Mouse (Mus musculus) adrenal gland (tissue): Measurements from ENCODE around the gene Zfp488.

ENCODE experiments used
- intact Hi-C: fragments of 180-260 bp; cut with DNase I; formaldehyde crosslinking; loops from one replicate; pipeline ENCODE4 v1.15.1; 2025

Gene Zfp488

DNA sequence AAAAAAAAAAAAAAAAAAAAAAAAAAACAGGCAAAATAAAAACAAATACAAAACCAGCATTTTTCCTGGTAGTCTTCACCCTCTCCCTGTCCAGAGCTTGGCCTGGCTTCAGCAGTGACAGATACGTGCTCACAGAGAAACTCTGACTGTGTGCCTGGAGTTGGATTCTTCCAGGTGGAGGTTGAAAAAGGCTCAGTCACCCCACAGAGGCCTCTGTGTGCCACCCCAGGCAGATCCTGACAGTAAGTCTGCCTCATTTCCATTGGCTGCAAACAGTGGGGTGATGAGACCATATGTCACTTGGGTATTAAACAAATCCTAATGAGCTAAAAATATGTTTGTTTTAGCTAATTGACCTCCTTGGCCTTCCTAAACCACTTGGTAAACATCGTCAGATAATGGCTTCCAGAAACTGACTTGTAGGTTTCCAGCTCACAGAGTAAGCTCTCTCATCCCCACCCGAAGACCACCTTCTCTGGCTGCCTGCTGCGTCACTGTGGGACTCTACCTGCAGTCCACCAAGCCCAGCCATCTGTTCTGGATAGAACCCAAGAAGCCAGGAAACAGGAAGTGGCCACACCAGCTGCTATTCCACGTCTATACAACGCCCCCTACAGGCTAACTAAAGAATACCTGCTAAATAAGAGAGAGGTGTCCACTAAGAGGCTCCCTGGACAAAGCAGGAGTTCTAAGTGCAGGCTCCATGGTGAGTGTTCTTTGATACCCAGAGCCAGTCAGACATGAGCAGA, 26.2 kb downstream of the Zfp488 start:
- intact Hi-C loops: loop anchor here (10.0 kb wide), 1 partner anchor 152 kb away; the partner anchor contains the start of gene A630023A22Rik

DNA sequence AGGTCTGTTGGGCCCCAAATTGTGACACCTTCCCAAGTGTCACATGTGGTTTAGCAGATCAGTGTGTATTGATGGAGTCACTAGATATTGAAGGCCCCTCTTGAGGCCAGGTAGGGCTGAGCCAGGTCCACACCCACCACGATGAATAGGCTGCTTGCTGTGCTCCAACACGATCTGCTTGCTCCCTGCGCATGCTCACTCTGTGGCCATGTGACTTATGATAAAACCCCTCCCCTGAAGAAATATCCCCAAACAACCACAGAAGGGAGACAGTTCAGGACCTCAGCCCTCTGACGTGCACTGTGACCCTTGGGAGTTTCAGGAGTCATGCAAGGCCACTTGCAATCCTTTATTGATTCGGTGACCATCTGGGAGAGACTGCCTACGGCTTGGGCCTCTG, 32.4 kb downstream of the Zfp488 start:
- intact Hi-C loops: no loop called here

DNA sequence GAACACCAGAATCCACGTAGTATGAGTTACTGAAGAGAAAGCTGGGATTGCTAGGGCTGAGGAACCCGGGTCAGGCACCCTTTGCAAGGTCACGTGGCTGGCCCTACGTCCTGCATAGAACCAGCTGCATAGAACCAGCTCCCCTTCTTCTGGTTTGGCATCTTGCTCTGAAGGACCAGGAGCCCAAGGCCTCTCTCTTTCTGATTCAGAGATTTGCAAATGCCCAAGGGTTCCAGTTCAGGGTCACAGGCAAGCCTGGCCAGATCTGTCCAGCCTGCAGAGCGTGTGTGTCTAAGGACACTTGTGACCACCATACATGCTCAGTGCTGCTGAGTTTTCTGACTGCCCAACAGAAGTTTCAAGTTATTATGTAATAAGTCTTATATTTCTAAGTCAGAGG, 36.3 kb downstream of the Zfp488 start:
- intact Hi-C loops: no loop called here

DNA sequence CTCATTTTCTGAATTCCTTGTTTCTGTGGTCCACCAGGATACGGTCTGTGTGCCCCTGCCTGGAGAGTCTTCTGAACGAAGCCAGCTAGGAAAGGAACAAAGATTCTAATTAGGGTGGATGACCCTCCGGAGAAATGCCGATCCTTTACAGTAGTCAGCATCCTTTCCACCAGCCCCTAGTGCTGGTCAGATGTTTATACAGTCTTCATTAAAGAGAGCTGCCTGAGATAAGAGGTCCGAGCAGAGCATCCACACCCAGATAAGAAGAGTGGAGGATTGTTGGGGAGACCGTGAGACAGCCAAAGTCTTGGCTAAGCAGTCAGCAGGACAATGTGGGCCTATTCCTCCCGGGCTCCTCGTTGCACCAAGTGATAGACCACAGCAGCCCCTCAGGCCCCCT, 37.8 kb downstream of the Zfp488 start, which contains the start of gene Gdf2:
Gdf2 (plus strand) TSS at position 301 of the 400 bp plus-strand sequence.
- intact Hi-C loops: no loop called here

DNA sequence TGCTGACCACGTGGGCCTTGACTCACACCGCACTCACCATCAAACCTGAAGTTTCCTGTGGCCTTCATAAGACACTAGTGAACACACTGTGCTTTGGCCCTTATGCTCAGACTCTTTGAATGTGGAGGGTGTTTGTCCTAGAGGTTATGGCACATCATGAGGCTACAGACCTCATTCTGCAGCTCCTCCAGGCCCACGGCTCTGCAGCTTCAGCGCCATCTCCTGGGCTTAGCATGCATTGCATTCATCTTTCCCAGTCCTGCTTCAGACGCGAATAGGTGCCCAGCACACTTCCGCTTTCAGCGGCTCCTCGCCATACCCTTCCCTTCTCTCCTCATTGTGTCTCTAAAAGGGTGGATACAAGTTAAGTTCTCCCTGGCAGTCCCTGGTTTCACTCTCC, 39.4 kb downstream of the Zfp488 start:
- intact Hi-C loops: loop anchor here (2.0 kb wide), 1 partner anchor 244 kb away; no protein-coding TSS in a partner anchor

DNA sequence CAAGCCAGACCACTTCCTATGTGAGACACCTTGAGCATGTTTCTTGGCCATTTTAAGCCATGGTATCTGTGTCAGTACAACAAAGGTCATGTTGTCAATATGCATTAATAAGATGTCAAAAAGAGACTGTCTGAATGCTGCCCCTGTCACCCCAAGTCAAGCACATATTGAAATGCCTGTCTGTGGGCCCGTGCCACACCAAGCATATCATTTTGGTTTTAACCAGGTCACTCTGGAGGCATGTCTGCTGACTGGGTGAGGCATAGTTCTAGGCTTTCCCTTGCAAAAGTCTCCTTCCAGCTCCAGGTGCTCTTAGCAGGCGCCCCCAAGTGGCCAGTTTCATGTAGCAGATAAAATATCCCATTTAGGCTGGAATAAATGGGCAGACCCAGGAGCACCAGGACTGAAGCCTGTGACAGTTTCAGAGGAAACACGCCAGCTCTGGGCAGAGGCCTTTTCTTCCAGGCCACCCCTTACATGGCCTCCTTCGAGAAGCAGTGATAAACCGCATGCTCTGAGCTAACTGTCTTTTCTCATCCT, 44.7 kb downstream of the Zfp488 start:
- intact Hi-C loops: loop anchor here (2.0 to 5.0 kb wide), 2 partner anchors 102 to 261 kb away; no protein-coding TSS in a partner anchor

DNA sequence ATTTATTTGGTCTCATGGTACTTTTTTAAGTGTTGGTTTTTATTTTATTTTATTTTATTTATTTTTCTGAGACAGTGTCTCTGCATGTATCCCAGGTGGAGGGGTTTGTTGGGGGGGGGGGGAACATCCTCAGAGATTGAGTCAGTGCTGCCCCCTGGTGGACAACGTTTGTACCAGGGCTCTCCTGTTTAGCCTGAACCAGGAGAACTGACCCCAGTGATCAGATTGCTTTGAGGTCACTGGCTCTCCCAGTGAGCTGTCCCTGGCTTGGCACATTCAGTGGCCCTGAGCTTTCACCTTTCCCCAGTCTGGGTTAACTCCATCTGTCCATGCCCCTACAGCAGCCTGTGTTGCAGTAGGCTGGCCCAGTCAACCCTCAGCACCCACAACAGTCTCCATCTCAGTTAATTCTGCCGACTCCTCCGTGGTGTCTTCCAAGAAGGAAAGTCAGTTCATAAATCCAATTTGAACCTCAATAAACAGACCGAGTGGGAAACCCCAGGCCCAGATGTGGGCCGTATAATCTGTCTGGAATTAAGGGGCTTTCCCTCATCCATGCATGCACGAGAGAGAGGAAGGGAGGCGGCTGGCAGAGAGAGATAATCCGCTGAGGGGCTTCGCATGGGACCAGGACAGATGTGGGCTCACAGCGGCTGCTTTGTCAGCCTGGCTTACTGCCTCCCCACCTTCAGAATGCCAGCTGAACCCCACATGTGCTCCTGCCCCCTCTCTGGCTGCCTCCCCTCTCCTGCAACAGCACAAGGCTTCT, 45.4 kb downstream of the Zfp488 start:
- intact Hi-C loops: loop anchor here (2.0 to 5.0 kb wide), 2 partner anchors 101 to 260 kb away; no protein-coding TSS in a partner anchor

DNA sequence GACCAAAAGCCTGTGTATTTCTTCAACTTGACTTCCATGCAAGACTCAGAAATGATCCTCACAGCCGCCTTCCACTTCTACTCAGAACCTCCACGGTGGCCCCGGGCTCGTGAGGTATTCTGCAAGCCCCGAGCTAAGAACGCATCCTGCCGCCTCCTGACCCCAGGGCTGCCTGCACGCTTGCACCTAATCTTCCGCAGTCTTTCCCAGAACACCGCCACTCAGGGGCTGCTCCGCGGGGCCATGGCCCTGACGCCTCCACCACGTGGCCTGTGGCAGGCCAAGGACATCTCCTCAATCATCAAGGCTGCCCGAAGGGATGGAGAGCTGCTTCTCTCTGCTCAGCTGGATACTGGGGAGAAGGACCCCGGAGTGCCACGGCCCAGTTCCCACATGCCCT, 46.7 kb downstream of the Zfp488 start:
- intact Hi-C loops: loop anchor here (2.0 to 5.0 kb wide), 2 partner anchors 100 to 259 kb away; no protein-coding TSS in a partner anchor

DNA sequence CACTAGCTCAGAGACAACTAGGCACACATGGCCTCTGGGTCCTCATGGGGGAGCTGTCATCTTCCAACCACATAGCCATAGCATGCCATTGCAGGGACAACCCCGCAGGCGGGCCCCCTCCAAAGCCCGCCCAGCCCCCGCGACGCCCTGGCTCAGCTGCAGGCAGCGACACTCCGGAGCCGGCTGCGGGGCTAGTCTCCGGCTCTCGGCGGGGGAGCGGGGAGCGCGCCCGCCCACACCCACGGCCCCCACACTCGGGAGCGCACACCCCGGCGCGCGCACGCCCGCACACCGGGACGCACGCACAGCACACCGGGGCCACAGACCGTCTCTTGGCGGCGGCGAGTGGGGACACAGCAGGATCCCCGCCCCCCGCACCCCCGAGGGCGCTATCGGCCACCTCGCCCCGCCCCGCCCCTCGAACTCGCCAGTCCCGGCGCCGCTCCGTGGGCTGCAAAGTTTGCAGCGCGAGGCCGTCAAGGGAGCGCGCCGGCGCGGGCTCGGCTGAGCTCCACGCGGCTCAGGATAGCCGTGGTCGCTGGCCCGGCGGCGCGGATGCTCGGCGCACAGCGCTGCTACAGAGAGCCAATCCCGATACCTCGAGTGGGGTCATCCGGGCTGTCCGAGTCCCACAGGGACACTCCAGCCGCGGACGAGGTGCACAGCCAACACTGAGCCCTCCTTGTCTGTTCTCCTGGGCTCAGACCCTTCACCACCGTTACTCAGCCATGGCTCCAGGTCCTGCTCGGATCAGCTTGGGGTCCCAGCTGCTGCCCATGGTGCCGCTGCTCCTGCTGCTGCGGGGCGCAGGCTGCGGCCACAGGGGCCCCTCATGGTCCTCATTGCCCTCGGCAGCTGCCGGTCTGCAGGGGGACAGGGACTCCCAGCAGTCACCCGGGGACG, 55.1 kb downstream of the Zfp488 start, which contains the start of gene Gdf10:
Gdf10 (plus strand) TSS at position 420 of the 903 bp plus-strand sequence.
- intact Hi-C loops: no loop called here

DNA sequence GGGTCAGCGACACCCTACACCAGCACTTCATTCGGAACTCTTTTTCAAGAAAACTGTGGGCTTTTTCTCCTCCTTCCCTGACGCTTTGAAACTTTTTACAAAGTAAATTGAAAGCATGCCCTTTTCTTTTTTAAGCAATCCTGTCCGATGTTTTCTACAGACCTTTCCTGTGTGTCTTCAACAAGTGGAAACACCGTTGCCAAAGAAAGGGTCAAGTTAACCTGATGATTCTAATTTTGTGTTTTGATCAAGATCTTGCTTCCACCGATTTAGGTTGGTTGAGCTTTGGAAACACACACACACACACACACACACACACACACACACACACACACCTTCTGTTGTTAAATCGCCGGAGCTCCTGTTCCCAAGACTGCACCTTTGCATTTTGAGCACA, 55.8 kb downstream of the Zfp488 start:
- intact Hi-C loops: no loop called here

DNA sequence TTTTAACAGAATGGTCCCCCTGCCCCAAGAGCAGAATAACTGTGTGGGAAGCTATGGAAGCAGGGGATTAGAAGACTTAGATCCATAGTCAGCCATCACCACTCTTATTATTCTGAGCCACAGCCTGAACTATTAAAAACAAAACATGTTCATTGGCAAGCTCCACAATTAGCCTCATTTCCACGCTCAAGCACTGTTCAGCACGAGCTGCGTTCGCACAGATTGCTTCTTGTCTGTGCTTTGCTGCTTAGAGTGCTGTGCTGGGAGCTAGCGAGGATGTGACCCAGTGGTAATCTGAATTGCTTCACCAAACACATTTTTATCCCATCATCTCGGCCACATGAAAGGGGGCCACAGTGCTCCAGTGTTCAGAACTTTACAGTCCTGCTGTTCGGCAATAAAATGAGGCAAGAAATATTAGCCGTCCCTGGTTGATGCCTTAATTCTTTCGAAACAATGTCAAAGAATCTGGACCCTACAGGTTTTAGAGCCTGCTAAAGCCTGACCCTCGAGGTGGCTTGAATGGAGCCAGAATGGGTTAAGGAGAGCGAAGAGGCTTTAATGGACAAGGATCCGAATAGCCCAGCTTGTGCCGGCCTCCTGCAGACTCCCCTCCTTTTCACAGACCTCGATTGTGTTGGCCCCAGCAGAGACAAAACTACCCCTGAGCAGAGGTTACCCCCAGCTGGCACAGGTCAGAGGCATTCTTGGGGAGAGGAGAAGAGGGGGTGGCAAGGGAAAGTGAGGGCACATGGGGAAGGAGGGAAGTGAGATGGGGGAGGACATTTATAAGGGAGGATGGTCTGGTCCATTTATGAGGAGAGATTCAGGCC, 57.6 kb downstream of the Zfp488 start:
- intact Hi-C loops: no loop called here
